Mouse (Mus musculus) G1E (cell line): Measurements from ENCODE around the gene Stag3.

Source experiments
- CTCF ChIP-seq: IDR thresholded peaks from 2 replicates; pipeline ENCODE4 v1.5.1; 2012; ENCODE audit warnings: low read depth, low read length, inconsistent platforms, mixed read lengths
- GATA1 ChIP-seq: IDR thresholded peaks from 2 replicates; pipeline ENCODE4 v1.6.1; 2012; ENCODE audit warnings: borderline replicate concordance, low read length, inconsistent platforms, mixed read lengths

GRCm38 (mm10) chr5:138280829-138281228 is 789 bp downstream of the Stag3 start:
- TF ChIP-seq CTCF = no peak
- no peak for TF ChIP-seq GATA1
